Mouse (Mus musculus): ENCODE data around the gene Magi2. TPM values are rescaled to one million over a fixed set of nuclear protein-coding genes. Genes with fewer than 3 reads are reported as not detected.
A peak's percentile ranks its signal among the peaks of the same experiment; 100 is the strongest.
"Not testable (repeated sequence)": the region's sequence is repeated elsewhere in the genome, so short reads cannot be mapped to it uniquely, and the experiment has no call there.

Gene Magi2
- polyA plus RNA-seq, 1 experiment: 1.8 TPM

GRCm38 (mm10) chr5:20702480-20703303 is 1475.9 kb downstream of the Magi2 start:
- DNase-seq (ENCODE audit: low read depth): no peak

GRCm38 (mm10) chr5:20703304-20703700 is 1476.5 kb downstream of the Magi2 start:
- no peak for DNase-seq (ENCODE audit: low read depth)

DNA sequence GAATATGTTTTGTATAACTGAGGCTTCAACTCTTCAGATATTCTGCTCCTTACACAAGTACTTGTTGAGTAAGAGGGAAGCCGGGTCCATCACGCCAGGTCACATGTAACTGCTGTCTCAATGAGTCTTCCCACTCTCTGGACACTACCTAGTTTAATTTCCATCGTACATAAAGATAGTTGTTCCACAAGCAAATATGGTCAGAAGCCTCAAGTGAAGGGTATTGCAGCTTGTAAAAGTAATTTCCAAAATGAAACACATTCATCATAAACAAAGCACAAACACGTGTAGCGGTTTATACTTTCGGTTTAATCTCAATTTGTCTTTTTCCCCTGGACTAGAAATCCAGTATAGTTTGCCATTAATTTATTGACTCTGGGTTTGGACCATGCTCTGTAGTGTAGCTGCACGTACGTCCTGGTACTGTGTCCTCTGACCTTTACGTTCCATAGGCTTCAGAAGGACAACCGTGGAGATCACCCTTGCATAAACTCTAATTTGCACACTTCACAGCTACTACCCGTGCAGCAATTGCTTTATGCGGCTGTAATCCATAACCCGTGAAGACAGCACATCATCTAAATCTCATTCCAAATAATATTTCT is 1477.2 kb downstream of the Magi2 start:
- no peak for DNase-seq (ENCODE audit: low read depth)

DNA sequence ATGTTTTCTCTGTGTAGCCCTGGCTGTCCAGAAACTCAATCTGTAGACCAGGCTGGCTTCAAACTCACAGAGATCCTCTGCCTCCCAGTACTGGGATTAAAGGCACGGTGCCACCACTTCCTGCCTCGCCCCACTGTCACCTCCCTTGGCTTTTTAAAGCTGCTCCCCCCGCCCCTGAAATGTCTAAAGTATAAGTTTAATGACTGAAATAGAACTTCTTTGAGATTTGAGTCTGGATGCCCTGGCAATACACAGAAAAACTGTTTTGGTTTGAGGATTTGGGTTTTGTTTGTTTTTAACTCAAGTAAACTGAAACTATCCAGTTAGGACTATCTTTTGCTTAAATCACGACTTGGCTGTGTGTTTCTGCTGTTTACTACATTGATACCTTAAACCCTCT is 1478.0 kb downstream of the Magi2 start:
- DNase-seq (ENCODE audit: low read depth): no peak

- not testable (repeated sequence) for DNase-seq (ENCODE audit: low read depth)
Observed at GRCm38 (mm10) chr5:20706322-20707282, 1479.8 kb downstream of the Magi2 start.

DNA sequence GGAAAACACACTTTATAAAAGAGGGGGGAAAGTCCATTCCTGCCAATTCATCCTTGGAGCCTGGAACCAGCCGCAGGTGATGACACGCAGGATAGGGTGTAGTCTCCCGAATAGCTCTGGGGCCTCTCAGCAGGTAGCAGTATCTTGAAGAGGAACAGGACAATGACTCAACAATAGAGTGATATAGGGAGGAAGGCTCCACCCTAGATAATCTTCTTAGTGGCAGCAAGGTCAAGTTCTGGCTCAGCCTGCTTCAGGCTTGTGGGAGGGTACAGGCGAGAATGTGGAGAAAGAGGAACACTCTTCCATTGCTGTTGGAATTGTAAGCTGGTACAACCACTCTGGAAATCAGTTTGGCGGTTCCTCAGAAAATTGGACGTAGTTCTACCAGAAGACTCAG is 1484.0 kb downstream of the Magi2 start:
- DNase-seq (ENCODE audit: low read depth): not testable (repeated sequence)

- DNase-seq (ENCODE audit: low read depth): not testable (repeated sequence)
Observed at GRCm38 (mm10) chr5:20714619-20715018, 1487.8 kb downstream of the Magi2 start.

DNA sequence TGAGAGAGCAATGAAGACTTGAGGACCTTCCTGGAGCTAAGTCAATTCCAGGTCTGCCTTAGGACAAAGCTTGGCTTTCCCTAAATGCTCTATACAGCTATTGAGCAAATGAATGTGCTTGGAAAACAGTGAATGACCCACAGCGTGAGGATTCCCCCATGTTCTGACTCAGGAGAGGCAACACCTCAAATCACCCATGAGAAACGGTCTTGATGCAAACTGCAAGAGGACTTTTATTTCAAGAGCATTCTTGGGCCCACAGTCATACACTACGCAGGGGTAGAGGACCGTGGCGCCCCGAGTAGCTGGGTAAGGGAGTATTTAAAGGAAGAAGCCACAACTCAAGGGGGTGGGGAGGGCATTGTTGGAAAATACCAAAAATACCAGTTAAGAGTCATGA is 1489.1 kb downstream of the Magi2 start:
- DNase-seq (ENCODE audit: low read depth): not testable (repeated sequence)

DNA sequence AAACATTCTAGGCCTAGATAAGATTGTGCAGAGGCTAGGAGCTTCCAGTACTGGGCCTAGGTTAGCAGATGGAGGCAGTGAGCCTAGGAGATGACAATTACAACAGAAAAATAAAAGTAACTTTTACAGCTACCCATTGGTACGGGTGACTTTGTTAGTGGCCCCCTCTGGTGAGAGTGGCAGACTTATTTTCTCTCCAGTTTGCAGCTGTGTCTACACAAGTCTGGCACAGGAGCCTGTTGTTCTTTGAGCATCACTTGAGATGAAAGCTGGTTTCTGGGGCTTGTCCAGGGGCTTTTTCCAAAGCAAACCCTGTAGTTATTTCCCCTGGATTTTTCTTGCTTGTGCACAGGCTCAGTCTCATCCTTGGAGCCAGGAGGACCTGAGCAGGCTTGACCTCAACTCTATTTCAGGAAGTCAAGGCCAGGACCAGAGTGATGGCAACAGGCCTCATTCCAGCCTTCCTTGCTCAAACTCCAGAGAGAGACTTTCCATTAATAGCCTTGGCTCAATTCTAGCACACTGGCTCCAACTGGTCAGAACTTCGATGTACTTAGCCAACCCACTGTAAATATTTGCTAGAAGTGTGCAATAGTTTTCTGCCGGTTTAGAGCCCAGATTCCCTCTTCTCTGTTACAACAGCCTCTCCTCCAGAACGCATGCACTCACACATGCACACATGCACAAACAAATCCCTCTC is 1493.5 kb downstream of the Magi2 start:
- DNase-seq (ENCODE audit: low read depth): no peak

DNA sequence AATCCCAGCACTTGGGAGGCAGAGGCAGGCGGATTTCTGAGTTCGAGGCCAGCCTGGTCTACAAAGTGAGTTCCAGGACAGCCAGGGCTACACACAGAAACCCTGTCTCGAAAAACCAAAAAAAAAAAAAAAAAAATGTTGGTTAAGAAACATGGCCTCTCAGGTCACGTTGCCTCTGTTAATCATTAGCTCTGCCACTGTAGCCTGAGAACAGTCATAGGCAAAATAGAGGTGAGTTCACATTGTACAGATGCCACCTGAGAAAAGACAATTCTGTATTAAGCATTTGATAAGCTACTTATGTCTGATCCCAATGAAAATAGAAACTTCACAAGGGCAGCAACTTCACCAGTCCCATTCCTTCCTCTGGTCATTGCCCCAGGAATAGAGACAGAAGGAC is 1496.4 kb downstream of the Magi2 start:
- not testable (repeated sequence) for DNase-seq (ENCODE audit: low read depth)

- DNase-seq (ENCODE audit: low read depth): no peak
Observed at GRCm38 (mm10) chr5:20738795-20739194, 1512.0 kb downstream of the Magi2 start.

DNA sequence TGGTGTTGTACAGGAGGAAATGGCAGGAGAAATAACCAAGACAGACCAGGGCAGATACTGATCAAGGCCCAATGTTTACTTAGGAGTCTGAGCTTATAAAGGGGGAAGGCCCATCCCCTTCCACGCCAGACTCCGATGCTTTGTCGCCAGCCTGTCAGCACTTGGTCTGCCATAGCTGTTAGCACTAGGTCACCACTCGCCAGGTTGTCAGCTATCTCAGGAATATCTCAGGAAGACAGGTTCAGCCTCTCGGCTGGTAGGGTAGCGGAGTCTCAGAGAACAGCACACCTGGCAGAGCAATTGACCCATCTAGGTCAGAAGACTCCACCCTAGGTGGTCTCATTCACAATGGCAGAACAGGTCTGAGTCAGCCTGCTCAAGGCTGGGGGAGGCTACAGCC is 1514.4 kb downstream of the Magi2 start:
- DNase-seq (ENCODE audit: low read depth): no peak

DNA sequence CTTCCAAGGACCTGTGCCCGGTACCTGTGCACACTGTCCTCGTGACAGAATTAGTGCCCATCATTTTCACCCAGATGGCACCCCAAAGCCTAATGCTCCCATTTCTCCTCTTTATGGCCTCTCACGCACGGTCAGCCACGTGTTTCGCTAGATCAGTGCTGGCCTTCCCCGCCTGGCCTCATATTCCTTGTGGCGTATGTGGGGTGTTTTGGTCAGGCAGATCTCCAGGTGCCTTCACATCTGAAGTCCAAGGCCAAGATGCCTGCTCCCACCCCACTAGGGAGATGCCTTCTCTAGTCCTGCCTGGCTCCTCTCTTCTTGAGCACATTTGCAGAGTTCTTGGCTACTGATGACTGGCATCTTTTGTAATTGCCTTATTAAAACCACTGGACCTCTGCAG is 1515.1 kb downstream of the Magi2 start:
- DNase-seq (ENCODE audit: low read depth): no peak

DNA sequence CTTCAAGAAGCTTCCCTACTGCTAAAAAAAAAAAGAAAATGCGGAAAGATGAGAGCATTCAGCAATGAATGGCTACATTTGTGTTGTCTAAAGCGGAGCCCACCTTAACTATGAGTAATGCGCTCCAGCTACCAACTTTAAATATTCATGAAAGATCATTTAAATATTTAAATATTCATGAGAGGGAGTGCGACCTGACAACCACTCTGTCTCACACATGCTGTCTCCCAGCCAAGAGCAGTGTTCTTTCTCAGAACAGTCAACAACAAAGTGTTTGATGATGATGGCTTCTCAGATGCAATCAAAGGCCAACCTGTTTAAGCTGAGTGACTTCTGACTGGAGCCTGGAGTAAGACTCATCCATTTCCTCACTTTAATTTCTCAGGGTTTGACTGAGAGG is 1521.3 kb downstream of the Magi2 start:
- no peak for DNase-seq (ENCODE audit: low read depth)

- peak; percentile 52 for DNase-seq (ENCODE audit: low read depth)
Observed at GRCm38 (mm10) chr5:20748856-20749255, 1522.0 kb downstream of the Magi2 start.

- DNase-seq (ENCODE audit: low read depth): no peak
Observed at GRCm38 (mm10) chr5:20749535-20749934, 1522.7 kb downstream of the Magi2 start.

DNA sequence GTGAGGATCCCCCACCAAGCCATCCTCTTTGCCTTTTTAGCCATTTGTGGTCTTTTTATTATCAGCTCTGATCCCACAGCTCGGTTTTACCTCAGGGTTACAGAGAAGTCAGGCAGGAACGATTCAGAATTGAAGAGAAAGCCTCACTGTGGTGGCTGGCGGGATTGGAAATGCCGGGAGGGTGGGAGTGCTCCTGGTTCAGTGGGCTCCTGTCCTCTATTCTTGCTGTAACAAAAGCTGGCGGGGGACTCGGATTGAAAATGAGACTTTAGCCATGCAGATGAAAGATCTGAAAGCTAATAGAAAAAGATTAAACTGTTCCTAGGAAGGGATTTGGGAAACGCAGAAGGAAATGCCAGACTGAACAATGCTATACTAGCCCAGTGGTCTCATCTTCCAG is 1524.2 kb downstream of the Magi2 start:
- no peak for DNase-seq (ENCODE audit: low read depth)

- no peak for DNase-seq (ENCODE audit: low read depth)
Observed at GRCm38 (mm10) chr5:20751696-20752095, 1524.9 kb downstream of the Magi2 start.

- DNase-seq (ENCODE audit: low read depth): no peak
Observed at GRCm38 (mm10) chr5:20753096-20753495, 1526.3 kb downstream of the Magi2 start.

- DNase-seq (ENCODE audit: low read depth): no peak
Observed at GRCm38 (mm10) chr5:20753963-20754362, 1527.1 kb downstream of the Magi2 start.
